Mouse (Mus musculus) hindbrain, postnatal 0 days (tissue): ENCODE measurements around the gene Tpd52l2. TPM values are rescaled to one million over a fixed set of nuclear protein-coding genes. Genes with fewer than 3 reads are reported as not detected.

ENCODE experiments used
- ATAC-seq: fragments of 200-750 bp; cut with Nextera tagmentation; 2 replicates; pipeline ENCODE4 v1.8.0; 2017; ENCODE audit warnings: mild to moderate bottlenecking, moderate TSS enrichment, moderate library complexity
- DNase-seq: peaks from one replicate; pipeline ENCODE4 v3.0.0-alpha.2; 2015; ENCODE audit warnings: low spot score
- H3K27ac ChIP-seq: fragments of 300-500 bp; sonication (generic); 2 replicates; pipeline ENCODE4 v1.5.1; 2014; ENCODE audit warnings: mild to moderate bottlenecking
- H3K27me3 ChIP-seq: fragments of 300-500 bp; sonication (generic); 2 replicates; pipeline ENCODE4 v1.6.1; 2014; ENCODE audit warnings: low read length, mixed read lengths; ENCODE audit not compliant: insufficient read depth
- H3K36me3 ChIP-seq: fragments of 300-500 bp; sonication (generic); 2 replicates; pipeline ENCODE4 v1.6.1; 2014; ENCODE audit warnings: low read length, mixed read lengths; ENCODE audit not compliant: insufficient read depth
- H3K4me1 ChIP-seq: fragments of 300-500 bp; sonication (generic); 2 replicates; pipeline ENCODE4 v1.6.1; 2014; ENCODE audit warnings: antibody characterized with exemption, low read length, mixed read lengths; ENCODE audit not compliant: insufficient read depth
- H3K4me2 ChIP-seq: fragments of 300-500 bp; sonication (generic); 2 replicates; pipeline ENCODE4 v1.6.1; 2014; ENCODE audit warnings: low read depth, mild to moderate bottlenecking, low read length, moderate library complexity, mixed read lengths
- H3K4me3 ChIP-seq: fragments of 300-500 bp; sonication (generic); 2 replicates; pipeline ENCODE4 v1.5.1; 2014; ENCODE audit warnings: low read length
- H3K9ac ChIP-seq: fragments of 300-500 bp; sonication (generic); replicated peaks from 2 replicates; pipeline ENCODE4 v1.6.1; 2014; ENCODE audit warnings: mild to moderate bottlenecking, low read length, moderate library complexity, mixed read lengths
- H3K9me3 ChIP-seq: fragments of 300-500 bp; sonication (generic); 2 replicates; pipeline ENCODE4 v1.6.1; 2016; ENCODE audit warnings: low read length, mixed read lengths
- CTCF ChIP-seq: IDR thresholded peaks from 2 replicates; pipeline ENCODE4 v1.5.1; 2016; ENCODE audit warnings: antibody characterized with exemption, control low read depth, low read depth
- WGBS: fragments of 180-500 bp; shearing (Covaris S2); extraction: QIAGEN DNeasy Blood & Tissue Kit; methylation state at CpG from one replicate; pipeline ENCODE4 v1.1.7; 2014; 5-methylcytosine and 5-hydroxymethylcytosine counted together
- polyA plus RNA-seq: library from polyadenylated mRNA; unstranded; fragments of >200 nt; fragmentation: Nextera tagmentation; extraction: Ambion mirVana; gene quantifications from 2 replicates; pipeline ENCODE4 v1.2.1, GENCODE M21; 2015
- total RNA-seq: library from RNA; depleted of rRNA; stranded (reverse); fragments of >200 nt; gene quantifications from 2 replicates; pipeline ENCODE4 v1.2.3, GENCODE M21; 2014; rRNA removed

Gene Tpd52l2
- total and polyA plus RNA-seq, 2 experiments from 2014 or later, result 92.5 to 127 TPM

- H3K4me3 ChIP-seq, result no peak overlapping the region
- H3K36me3 ChIP-seq, result no peaks in the 10 kb centered on the region
- DNase-seq (no peak), ATAC-seq (no peak)
- no peaks in the 10 kb centered on the region for H3K27me3 ChIP-seq
- no peak overlapping the region for H3K9ac ChIP-seq
- TF ChIP-seq CTCF, result no peak
- H3K9me3 ChIP-seq, result no peaks in the 10 kb centered on the region
- H3K4me2 ChIP-seq, result no peak overlapping the region
- 88% methylated on average over 3 of the region's 3 CpGs for WGBS
- no peaks in the 10 kb centered on the region; the same call in 1 of the 2 replicates for H3K4me1 ChIP-seq
- no peak overlapping the region for H3K27ac ChIP-seq
These were observed 70.4 kb downstream of the Tpd52l2 start for GRCm38 (mm10) chr2:181567338-181567737.

Other genes with a start within 250 kb of the Tpd52l2 start
- gene Gmeb2, start 209.1 kb upstream of the Tpd52l2 start, total RNA-seq, result 19.2 and 25.2 TPM in 2 replicates
- 8.6 and 8.9 TPM in 2 replicates for gene Gmeb2, start 209.1 kb upstream of the Tpd52l2 start, polyA plus RNA-seq
- 1,221 and 1,263 TPM in 2 replicates for gene Stmn3, start 182.6 kb upstream of the Tpd52l2 start, total RNA-seq
- gene Stmn3, start 182.6 kb upstream of the Tpd52l2 start, polyA plus RNA-seq, result 1,758 and 1,824 TPM in 2 replicates
- 52.2 and 97.2 TPM in 2 replicates for gene Rtel1, start 177.4 kb upstream of the Tpd52l2 start, total RNA-seq
- 21.6 and 28.0 TPM in 2 replicates for gene Rtel1, start 177.4 kb upstream of the Tpd52l2 start, polyA plus RNA-seq
- gene Zgpat, start 132.2 kb upstream of the Tpd52l2 start, total RNA-seq, result 66.3 and 85.3 TPM in 2 replicates
- gene Zgpat, start 132.2 kb upstream of the Tpd52l2 start, polyA plus RNA-seq, result 37.5 and 40.6 TPM in 2 replicates
- gene Arfrp1, start 131.7 kb upstream of the Tpd52l2 start, total RNA-seq, result 13.0 and 14.7 TPM in 2 replicates
- gene Arfrp1, start 131.7 kb upstream of the Tpd52l2 start, polyA plus RNA-seq, result 70.7 TPM in 2 replicates
- gene Lime1, start 117.1 kb upstream of the Tpd52l2 start, total RNA-seq, result 49.0 and 62.1 TPM in 2 replicates
- gene Lime1, start 117.1 kb upstream of the Tpd52l2 start, polyA plus RNA-seq, result 24.1 and 26.2 TPM in 2 replicates
- 29.0 and 33.0 TPM in 2 replicates for gene Zbtb46, start 37.7 kb upstream of the Tpd52l2 start, total RNA-seq
- 17.0 and 19.2 TPM in 2 replicates for gene Zbtb46, start 37.7 kb upstream of the Tpd52l2 start, polyA plus RNA-seq
- gene Abhd16b, start 3.9 kb upstream of the Tpd52l2 start, total RNA-seq, result not detected in 2 replicates
- gene Abhd16b, start 3.9 kb upstream of the Tpd52l2 start, polyA plus RNA-seq, result 0.08 TPM in 1 of 2 replicates, not detected in the other
- gene Dnajc5, start 23.3 kb downstream of the Tpd52l2 start, total RNA-seq, result 417 and 459 TPM in 2 replicates
- 260 and 276 TPM in 2 replicates for gene Dnajc5, start 23.3 kb downstream of the Tpd52l2 start, polyA plus RNA-seq
- gene Uckl1, start 87.8 kb downstream of the Tpd52l2 start, total RNA-seq, result 49.9 and 58.2 TPM in 2 replicates
- 36.5 and 38.1 TPM in 2 replicates for gene Uckl1, start 87.8 kb downstream of the Tpd52l2 start, polyA plus RNA-seq
- 29.9 and 32.3 TPM in 2 replicates for gene Prpf6, start 94.7 kb downstream of the Tpd52l2 start, total RNA-seq
- gene Prpf6, start 94.7 kb downstream of the Tpd52l2 start, polyA plus RNA-seq, result 39.8 and 42.4 TPM in 2 replicates
- gene Zfp512b, start 95.7 kb downstream of the Tpd52l2 start, total RNA-seq, result 66.2 and 75.8 TPM in 2 replicates
- gene Zfp512b, start 95.7 kb downstream of the Tpd52l2 start, polyA plus RNA-seq, result 70.3 and 74.6 TPM in 2 replicates
- 110 and 144 TPM in 2 replicates for gene Samd10, start 102.1 kb downstream of the Tpd52l2 start, total RNA-seq
- gene Samd10, start 102.1 kb downstream of the Tpd52l2 start, polyA plus RNA-seq, result 124 and 138 TPM in 2 replicates
- not detected in 2 replicates for gene Gm29797, start 159.9 kb downstream of the Tpd52l2 start, total RNA-seq
- gene Gm29797, start 159.9 kb downstream of the Tpd52l2 start, polyA plus RNA-seq, result not detected in 2 replicates
- 10.8 and 14.7 TPM in 2 replicates for gene Sox18, start 174.5 kb downstream of the Tpd52l2 start, total RNA-seq
- gene Sox18, start 174.5 kb downstream of the Tpd52l2 start, polyA plus RNA-seq, result 10.6 and 11.6 TPM in 2 replicates
- gene Tcea2, start 183.2 kb downstream of the Tpd52l2 start, total RNA-seq, result 37.2 and 50.2 TPM in 2 replicates
- 48.7 and 54.3 TPM in 2 replicates for gene Tcea2, start 183.2 kb downstream of the Tpd52l2 start, polyA plus RNA-seq
- 57.9 and 94.0 TPM in 2 replicates for gene Rgs19, start 196.8 kb downstream of the Tpd52l2 start, total RNA-seq
- 50.6 and 56.8 TPM in 2 replicates for gene Rgs19, start 196.8 kb downstream of the Tpd52l2 start, polyA plus RNA-seq
- gene Lkaaear1, start 201.3 kb downstream of the Tpd52l2 start, total RNA-seq, result not detected in 2 replicates
- gene Lkaaear1, start 201.3 kb downstream of the Tpd52l2 start, polyA plus RNA-seq, result not detected in 2 replicates
- 177 and 221 TPM in 2 replicates for gene Oprl1, start 217.9 kb downstream of the Tpd52l2 start, total RNA-seq
- 69.8 and 73.1 TPM in 2 replicates for gene Oprl1, start 217.9 kb downstream of the Tpd52l2 start, polyA plus RNA-seq